Mouse (Mus musculus) ES-E14 (cell line): Measurements from ENCODE around the gene St6galnac3.

Source experiments
- HCFC1 ChIP-seq: IDR thresholded peaks from 2 replicates; pipeline ENCODE4 v1.6.1; 2012; ENCODE audit warnings: low read length, inconsistent platforms, borderline replicate concordance; ENCODE audit not compliant: insufficient read depth
- MAFK ChIP-seq: IDR thresholded peaks from 2 replicates; pipeline ENCODE4 v1.6.1; 2014; ENCODE audit warnings: mild to moderate bottlenecking, low read depth, low read length, inconsistent platforms; ENCODE audit not compliant: insufficient read depth

DNA sequence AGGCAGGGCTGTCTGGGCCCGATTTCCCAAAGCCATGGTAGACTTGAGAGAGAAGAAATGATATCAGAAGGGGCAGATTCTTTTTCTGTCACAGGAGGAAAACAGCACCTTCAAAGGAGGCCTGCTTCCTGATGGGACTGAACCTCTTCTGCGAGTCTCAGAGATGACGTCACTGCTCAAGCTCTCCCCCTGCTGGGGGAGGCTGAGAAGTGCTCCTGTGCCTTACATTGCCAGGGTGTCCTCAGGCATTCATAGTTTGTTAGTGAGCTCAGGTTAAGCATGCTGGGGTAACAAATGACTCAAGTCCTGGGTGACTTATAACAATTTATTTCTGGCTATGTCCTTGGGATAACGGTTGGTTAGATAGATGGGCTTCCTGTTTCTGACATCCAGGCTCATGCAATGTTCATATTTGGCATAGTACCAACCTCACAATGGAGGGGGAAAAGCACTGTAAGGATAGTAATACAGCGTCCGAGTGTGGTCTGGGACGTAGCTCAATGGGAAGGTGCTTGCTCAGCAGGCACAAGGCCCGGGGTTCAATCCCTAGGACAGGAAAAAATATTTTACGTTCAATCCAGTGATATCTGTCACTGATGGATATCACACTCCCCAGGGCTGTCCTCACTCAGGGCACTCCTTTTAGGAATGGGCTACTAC is 474.2 kb downstream of the St6galnac3 start:
- TF ChIP-seq MAFK, result no peak
- TF ChIP-seq HCFC1, result no peak
